ENCODE assay signal across 20 mouse cellular contexts in the genomic region with DNA sequence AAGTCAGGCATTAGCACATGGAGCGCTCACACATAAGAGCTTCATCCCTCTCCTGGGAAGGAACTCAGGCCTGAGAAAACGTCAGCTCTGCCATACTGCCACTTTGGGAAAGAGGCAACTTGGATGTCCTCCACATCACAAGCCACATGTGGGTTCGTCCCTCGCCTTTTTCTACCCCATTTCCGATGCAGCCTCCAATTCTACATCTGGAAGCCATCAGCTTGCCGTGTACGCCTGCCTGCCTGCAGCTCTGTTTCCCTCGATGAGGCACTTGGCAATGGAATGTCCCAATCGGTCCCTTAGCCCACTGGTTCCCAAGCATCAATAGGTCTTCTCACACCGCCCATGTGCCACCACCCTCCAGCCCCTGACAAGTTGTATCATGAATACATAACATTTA.
DNase-seq lines count a peak whose midpoint lies in the region; ATAC-seq lines count a peak whose summit lies in the region.
"Had no signal": no experiment of that assay in that cellular context is flagged by ENCODE, and none has a peak within 500 bp of the region (broad histone marks: within the 10 kb centered on the region; RNA-seq: fewer than 3 reads in every experiment).

No protein-coding gene starts in this region.

- no peak overlapping the region for H3K4me2 ChIP-seq in hindbrain, embryonic 12.5 days (replicated peaks)
- H3K4me2 ChIP-seq in limb, embryonic 13.5 days (replicated peaks): 0 out of 2 replicates have a peak overlapping the region, but pooled peaks have one; percentile 16
- H3K4me2 ChIP-seq: heart, embryonic 15.5 days; liver, embryonic 13.5 days; lung, embryonic 14.5 days; midbrain, embryonic 11.5 days had no signal

- 71% methylated on average over 10 of the region's 10 CpGs for WGBS in hindbrain, embryonic 10.5 days
- 71% methylated on average over 10 of the region's 10 CpGs for WGBS in hindbrain, embryonic 12.5 days
- 37% methylated on average over 10 of the region's 10 CpGs for WGBS in embryonic facial prominence, embryonic 10.5 days
- 31% methylated on average over 10 of the region's 10 CpGs for WGBS in limb, embryonic 13.5 days

- peak; percentile 32 for DNase-seq in hindbrain, embryonic 10.5 days (ENCODE audit: low spot score)
- DNase-seq in embryonic facial prominence, embryonic 10.5 days (ENCODE audit: low spot score): peak; percentile 69
- no peak for DNase-seq in cerebellum, postnatal 36 days
- no peak for DNase-seq in thymus, postnatal 14 days
- DNase-seq in right cerebral cortex, postnatal 14 days: no peak
- DNase-seq: adrenal gland, postnatal 36 days; cerebellum, adult 11-12 months; cerebellum, postnatal 25 days; heart, adult 2 months; heart, postnatal 4 days; layer of hippocampus, postnatal 36 days; liver, embryonic 13.5 days; lung, embryonic 14.5 days; lung, postnatal 4 days had no signal

- H3K36me3 ChIP-seq in hindbrain, embryonic 10.5 days: peaks cover 18% of the 10 kb centered on the region
- peaks cover 2% of the 10 kb centered on the region for H3K36me3 ChIP-seq in hindbrain, embryonic 12.5 days
- peaks cover 11% of the 10 kb centered on the region for H3K36me3 ChIP-seq in embryonic facial prominence, embryonic 10.5 days (replicated peaks)
- H3K36me3 ChIP-seq in limb, embryonic 13.5 days: peaks cover 2% of the 10 kb centered on the region; the same call in 1 of the 2 replicates
- H3K36me3 ChIP-seq: heart, embryonic 15.5 days; liver, embryonic 13.5 days had no signal

- no peak overlapping the region for H3K9ac ChIP-seq in hindbrain, embryonic 12.5 days
- no peak overlapping the region for H3K9ac ChIP-seq in limb, embryonic 13.5 days
- H3K9ac ChIP-seq: heart, embryonic 15.5 days; liver, embryonic 13.5 days; lung, embryonic 14.5 days had no signal

- no peaks in the 10 kb centered on the region for H3K9me3 ChIP-seq in hindbrain, embryonic 10.5 days
- no peaks in the 10 kb centered on the region for H3K9me3 ChIP-seq in hindbrain, embryonic 12.5 days (replicated peaks)
- no peaks in the 10 kb centered on the region for H3K9me3 ChIP-seq in embryonic facial prominence, embryonic 10.5 days
- no peaks in the 10 kb centered on the region for H3K9me3 ChIP-seq in limb, embryonic 13.5 days
- H3K9me3 ChIP-seq: heart, embryonic 15.5 days; liver, embryonic 13.5 days had no signal

- no peak for ATAC-seq in hindbrain, embryonic 12.5 days (ENCODE audit: low FRiP score)
- no peak for ATAC-seq in limb, embryonic 13.5 days (ENCODE audit: low FRiP score, low read depth)
- ATAC-seq: hindbrain, postnatal 0 days; intestine, postnatal 0 days had no signal

- peaks cover 46% of the 10 kb centered on the region for H3K4me1 ChIP-seq in hindbrain, embryonic 10.5 days (replicated peaks)
- H3K4me1 ChIP-seq in hindbrain, embryonic 12.5 days: peaks cover 38% of the 10 kb centered on the region
- peaks cover 56% of the 10 kb centered on the region for H3K4me1 ChIP-seq in embryonic facial prominence, embryonic 10.5 days
- peaks cover 60% of the 10 kb centered on the region for H3K4me1 ChIP-seq in limb, embryonic 13.5 days

- no peaks in the 10 kb centered on the region for H3K27me3 ChIP-seq in hindbrain, embryonic 10.5 days (ENCODE audit: insufficient read depth, poor library complexity, severe bottlenecking)
- no peaks in the 10 kb centered on the region for H3K27me3 ChIP-seq in hindbrain, embryonic 12.5 days
- no peaks in the 10 kb centered on the region for H3K27me3 ChIP-seq in embryonic facial prominence, embryonic 10.5 days (replicated peaks; ENCODE audit: low read depth, poor library complexity, severe bottlenecking)
- no peaks in the 10 kb centered on the region for H3K27me3 ChIP-seq in limb, embryonic 13.5 days
- H3K27me3 ChIP-seq: heart, embryonic 15.5 days; liver, embryonic 13.5 days had no signal

- no peak overlapping the region for H3K27ac ChIP-seq in hindbrain, embryonic 10.5 days
- no peak overlapping the region for H3K27ac ChIP-seq in hindbrain, embryonic 12.5 days
- H3K27ac ChIP-seq in embryonic facial prominence, embryonic 10.5 days (replicated peaks): peak overlapping the region; percentile 10
- peak overlapping the region; percentile 44; the same call in 1 of the 2 replicates for H3K27ac ChIP-seq in limb, embryonic 13.5 days
- H3K27ac ChIP-seq: heart, adult 2 months; heart, embryonic 15.5 days; hindbrain, postnatal 0 days; liver, embryonic 13.5 days had no signal

- H3K4me3 ChIP-seq in hindbrain, embryonic 10.5 days: no peak overlapping the region
- no peak overlapping the region for H3K4me3 ChIP-seq in hindbrain, embryonic 12.5 days
- no peak overlapping the region for H3K4me3 ChIP-seq in embryonic facial prominence, embryonic 10.5 days
- H3K4me3 ChIP-seq in limb, embryonic 13.5 days: no peak overlapping the region
- H3K4me3 ChIP-seq: heart, adult 2 months; heart, embryonic 15.5 days; liver, embryonic 13.5 days had no signal

Comparison
In these comparisons a context has a peak if more than half of its experiments do, and no peak if none do; other contexts are left out.
1. DNase-seq: peak in hindbrain, embryonic 10.5 days (single experiment) and embryonic facial prominence, embryonic 10.5 days (single experiment); none in cerebellum, postnatal 36 days (0 of 2), thymus, postnatal 14 days (single experiment) and right cerebral cortex, postnatal 14 days (single experiment).
2. H3K27ac ChIP-seq: peak in embryonic facial prominence, embryonic 10.5 days (single experiment) and limb, embryonic 13.5 days (single experiment); none in hindbrain, embryonic 10.5 days (single experiment) and hindbrain, embryonic 12.5 days (single experiment).